Mouse (Mus musculus) gastrocnemius, postnatal 4 days (tissue): ENCODE data around the gene Acss1. TPM values are rescaled to one million over a fixed set of nuclear protein-coding genes. Genes with fewer than 3 reads are reported as not detected.

Experiments used
- DNase-seq, 2 experiments: peaks; one replicate each; pipeline ENCODE4 v3.0.0; 2021 to 2022; ENCODE audit warnings: low spot score in 2 of 2, mixed read lengths in 2 of 2
- total RNA-seq, 2 experiments: library from RNA; stranded (reverse); gene quantifications; 2 replicates each; pipeline ENCODE4 v1.2.3; 2021

Acss1 gene
- total RNA-seq, 2 experiments from 2014 or later = 21.1 to 22.5 TPM

DNA sequence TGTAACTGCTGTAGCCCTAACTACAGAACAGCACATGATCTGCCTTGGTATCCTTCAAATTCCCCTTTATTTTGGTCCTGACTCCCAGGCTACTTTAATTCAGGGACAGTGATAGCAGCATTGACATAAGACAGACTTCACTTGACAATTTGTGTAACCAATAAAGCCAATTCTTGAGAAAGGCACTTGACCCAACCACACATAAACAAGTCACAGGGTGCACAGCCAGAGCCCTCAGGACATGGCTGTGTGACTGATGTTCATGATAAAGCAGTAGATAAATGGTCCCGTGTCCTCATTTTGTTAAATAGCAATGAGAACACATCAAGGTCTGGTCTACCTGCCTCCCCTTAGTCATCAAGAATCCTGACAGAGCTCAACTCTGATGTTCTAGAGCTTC is 88.7 kb downstream of the Acss1 start:
- DNase-seq = no peak

- no peak for DNase-seq
Measured at GRCm38 (mm10) chr2:150578603-150579002, 89.7 kb downstream of the Acss1 start.

GRCm38 (mm10) chr2:150576256-150576655 is 92.0 kb downstream of the Acss1 start:
- DNase-seq = no peak

- DNase-seq = no peak
Measured at GRCm38 (mm10) chr2:150572463-150572862, 95.8 kb downstream of the Acss1 start.

GRCm38 (mm10) chr2:150570761-150571160 is 97.5 kb downstream of the Acss1 start:
- DNase-seq = no peak

- DNase-seq = no peak
Measured at GRCm38 (mm10) chr2:150569847-150570590, 98.3 kb downstream of the Acss1 start, which contains the start of gene Cst7. TSS of gene Cst7 (plus strand) at chr2:150570415.

Other genes starting within 250 kb of the Acss1 start
- gene Zfp442, start 217.0 kb downstream of the Acss1 start, total RNA-seq = 1 to 10 TPM; 4.4 to 5.1 TPM
- under 1 TPM; 0.15 to 0.29 TPM for gene Zfp345, start 183.4 kb downstream of the Acss1 start, total RNA-seq
- gene Cst7, start 98.1 kb downstream of the Acss1 start, total RNA-seq = under 1 TPM; 0.54 to 0.56 TPM
- 10 to 100 TPM; 26.2 to 28.9 TPM for gene Apmap, start 59.9 kb downstream of the Acss1 start, total RNA-seq
- not detected for gene Vsx1, start 20.9 kb upstream of the Acss1 start, total RNA-seq
- 10 to 100 TPM in 1 of 2 experiments, 1 to 10 TPM in 1; 9.9 to 10.0 TPM for gene Entpd6, start 80.5 kb upstream of the Acss1 start, total RNA-seq
- 10 to 100 TPM; 32.0 to 34.0 TPM for gene Pygb, start 118.2 kb upstream of the Acss1 start, total RNA-seq
- 10 to 100 TPM; 34.8 to 36.3 TPM for gene Abhd12, start 236.2 kb upstream of the Acss1 start, total RNA-seq
- 1 to 10 TPM; 5.7 to 7.7 TPM for gene Gins1, start 236.9 kb upstream of the Acss1 start, total RNA-seq